Mouse (Mus musculus) telencephalon, adult 2 months (tissue): ENCODE measurements at regions not wholly inside any gene's neighbourhood (a gene's known extent, or its start where the extent isn't known, plus 50 kb on each side); places are given as distances from the start of the nearest gene placed in this dataset.

ENCODE experiments used
- DNase-seq: peaks from one replicate; pipeline ENCODE4 v3.0.0-alpha.2; 2011; ENCODE audit warnings: low read depth, low spot score

- DNase-seq: no peak
Measured at GRCm38 (mm10) chr1:104226493-104226892, 541.8 kb upstream of the Cdh20 start.

- peak; percentile 94 for DNase-seq
Measured at GRCm38 (mm10) chr1:104226901-104227300, 541.4 kb upstream of the Cdh20 start.

GRCm38 (mm10) chr1:104241605-104242004, 526.7 kb upstream of the Cdh20 start:
- DNase-seq: peak; percentile 75

GRCm38 (mm10) chr1:104265775-104266174, 502.6 kb upstream of the Cdh20 start:
- DNase-seq: no peak

- DNase-seq: no peak
Measured at GRCm38 (mm10) chr1:104307941-104308340, 460.4 kb upstream of the Cdh20 start.

GRCm38 (mm10) chr1:104311617-104312016, 456.7 kb upstream of the Cdh20 start:
- DNase-seq: no peak

GRCm38 (mm10) chr1:104315058-104315457, 453.3 kb upstream of the Cdh20 start:
- DNase-seq: no peak

GRCm38 (mm10) chr1:104318020-104318419, 450.3 kb upstream of the Cdh20 start:
- no peak for DNase-seq

- no peak for DNase-seq
Measured at GRCm38 (mm10) chr1:104332666-104333370, 435.5 kb upstream of the Cdh20 start.

- no peak for DNase-seq
Measured at GRCm38 (mm10) chr1:104333577-104333976, 434.8 kb upstream of the Cdh20 start.
